Comparison of ENCODE assay signal across 9 mouse cellular contexts in genomic region chr11:114880589-114880988, GRCm38 (mm10). TPM values are rescaled to one million over a fixed set of nuclear protein-coding genes. Genes with fewer than 3 reads are reported as not detected.
DNase-seq lines count a peak whose midpoint lies in the region; ATAC-seq and TF ChIP-seq lines count a peak whose summit lies in the region.
"Had no signal": no experiment of that assay in that cellular context is flagged by ENCODE, and none has a peak within 500 bp of the region (broad histone marks: within the 10 kb centered on the region; RNA-seq: fewer than 3 reads in every experiment).

No protein-coding gene starts in this region.

- H3K9me3 ChIP-seq in heart, embryonic 12.5 days (replicated peaks) = no peaks in the 10 kb centered on the region
- H3K9me3 ChIP-seq in liver, postnatal 0 days (ENCODE audit: low read length) = no peaks in the 10 kb centered on the region
- H3K9me3 ChIP-seq: hindbrain, embryonic 15.5 days had no signal

- TF ChIP-seq POLR2A in heart, adult 2 months (IDR thresholded peaks at IDR 0.05; ENCODE audit: insufficient read depth, low read depth, low read length) = no peak

- no peaks in the 10 kb centered on the region for H3K36me3 ChIP-seq in heart, adult 2 months (ENCODE audit: control insufficient read depth, insufficient read depth, low read length)
- H3K36me3 ChIP-seq in heart, embryonic 12.5 days = no peaks in the 10 kb centered on the region
- no peaks in the 10 kb centered on the region for H3K36me3 ChIP-seq in liver, postnatal 0 days (replicated peaks; ENCODE audit: insufficient read depth, low read length)
- H3K36me3 ChIP-seq: hindbrain, embryonic 15.5 days had no signal

- H3K27ac ChIP-seq in heart, adult 2 months = no peak overlapping the region; the same call in 1 of the 2 replicates
- H3K27ac ChIP-seq in heart, embryonic 12.5 days (ENCODE audit: poor library complexity, severe bottlenecking) = no peak overlapping the region
- peak overlapping the region; percentile 37; the same call in 1 of the 2 replicates for H3K27ac ChIP-seq in liver, postnatal 0 days (ENCODE audit: low read depth)
- H3K27ac ChIP-seq: hindbrain, embryonic 15.5 days had no signal

- DNase-seq in heart, adult 2 months = no peak
- peak; percentile 36 to 51 for DNase-seq in right cerebral cortex, adult 2 months (ENCODE audit: low spot score in 2 of 2)
- no peak for DNase-seq in right cerebral cortex, adult 18-20 months
- peak; percentile 80 to 84 for DNase-seq in cerebellum, postnatal 10 days
- peak; percentile 58 for DNase-seq in liver, postnatal 0 days
- peak; percentile 65 for DNase-seq in thymus, postnatal 14 days
- no peak for DNase-seq in ovary, postnatal 10 days (ENCODE audit: low spot score)

- H3K79me2 ChIP-seq in heart, adult 2 months (replicated peaks; ENCODE audit: control insufficient read depth, insufficient read depth, low read length) = no peaks in the 10 kb centered on the region

- 5% methylated on average over 1 of the region's 1 CpGs for WGBS in heart, adult 2 months
- WGBS in heart, embryonic 12.5 days = 0% methylated on average over 1 of the region's 1 CpGs
- WGBS in liver, postnatal 0 days (ENCODE audit: insufficient replicate concordance) = 0% methylated on average over 1 of the region's 1 CpGs

- H3K4me2 ChIP-seq in heart, embryonic 12.5 days = no peak overlapping the region
- no peak overlapping the region for H3K4me2 ChIP-seq in liver, postnatal 0 days (ENCODE audit: low read depth, low read length)
- H3K4me2 ChIP-seq: hindbrain, embryonic 15.5 days had no signal

- H3K27me3 ChIP-seq in heart, adult 2 months (ENCODE audit: control insufficient read depth, insufficient read depth, low read length) = no peaks in the 10 kb centered on the region
- H3K27me3 ChIP-seq in heart, embryonic 12.5 days (replicated peaks) = no peaks in the 10 kb centered on the region
- H3K27me3 ChIP-seq in liver, postnatal 0 days (ENCODE audit: insufficient read depth, low read length) = no peaks in the 10 kb centered on the region
- H3K27me3 ChIP-seq: hindbrain, embryonic 15.5 days had no signal

- no peak overlapping the region for H3K9ac ChIP-seq in heart, adult 2 months (ENCODE audit: low read depth, low read length)
- no peak overlapping the region for H3K9ac ChIP-seq in heart, embryonic 12.5 days
- H3K9ac ChIP-seq in liver, postnatal 0 days (replicated peaks) = no peak overlapping the region
- H3K9ac ChIP-seq: hindbrain, embryonic 15.5 days had no signal

- no peak overlapping the region for H3K4me3 ChIP-seq in heart, adult 2 months
- no peak overlapping the region for H3K4me3 ChIP-seq in heart, embryonic 12.5 days
- H3K4me3 ChIP-seq in liver, postnatal 0 days (ENCODE audit: low read depth, low read length) = no peak overlapping the region
- H3K4me3 ChIP-seq: hindbrain, embryonic 15.5 days had no signal

- peak; percentile 73 for TF ChIP-seq CTCF in heart, adult 2 months (IDR thresholded peaks at IDR 0.05)
- peak; percentile 73 for TF ChIP-seq CTCF in liver, postnatal 0 days (IDR thresholded peaks at IDR 0.05; ENCODE audit: low read depth)

- no peak for TF ChIP-seq EP300 in heart, adult 2 months (IDR thresholded peaks at IDR 0.05; ENCODE audit: insufficient read depth, low read depth, low read length)
- TF ChIP-seq EP300 in liver, postnatal 0 days (IDR thresholded peaks at IDR 0.05; ENCODE audit: low read depth) = no peak

- intact Hi-C loops in heart, adult 2 months (cut with DNase I) = loop anchor here (1.0 kb wide), 1 partner anchor 32 kb away; no protein-coding TSS in a partner anchor

- peaks cover 4% of the 10 kb centered on the region for H3K4me1 ChIP-seq in heart, adult 2 months (ENCODE audit: control insufficient read depth, insufficient read depth, low read length)
- H3K4me1 ChIP-seq in heart, embryonic 12.5 days (replicated peaks) = peaks cover 7% of the 10 kb centered on the region
- peaks cover 28% of the 10 kb centered on the region for H3K4me1 ChIP-seq in liver, postnatal 0 days (ENCODE audit: insufficient read depth)
- H3K4me1 ChIP-seq: hindbrain, embryonic 15.5 days had no signal

- no peak for ATAC-seq in heart, embryonic 12.5 days (ENCODE audit: insufficient number of reproducible peaks, low FRiP score)
- no peak for ATAC-seq in liver, postnatal 0 days

RNA-seq across cellular contexts. Expression of gene Cd300a, which starts 9.3 kb away (rescaled TPM):
- total RNA-seq in heart, adult 2 months (2021) = under 1 TPM; 0.77 to 0.89 TPM
- polyA plus RNA-seq in heart, adult 2 months (2012; rRNA removed) = 1.1 TPM in 2 replicates
- polyA plus RNA-seq in heart, embryonic 12.5 days (2016; fragmentation: Nextera tagmentation; extraction: Ambion mirVana) = 0.40 and 0.41 TPM in 2 replicates
- polyA plus RNA-seq in liver, postnatal 0 days (2015; fragmentation: Nextera tagmentation; extraction: Ambion mirVana) = 7.7 and 9.7 TPM in 2 replicates

RNA-seq across cellular contexts. Expression of gene Gprc5c, which starts 29.6 kb away (rescaled TPM):
- total RNA-seq in heart, adult 2 months (2021) = 1 to 10 TPM; 6.3 to 7.9 TPM
- polyA plus RNA-seq in heart, adult 2 months (2012; rRNA removed) = 11.6 and 11.9 TPM in 2 replicates
- 26.6 and 26.7 TPM in 2 replicates for polyA plus RNA-seq in heart, embryonic 12.5 days (2016; fragmentation: Nextera tagmentation; extraction: Ambion mirVana)
- polyA plus RNA-seq in liver, postnatal 0 days (2015; fragmentation: Nextera tagmentation; extraction: Ambion mirVana) = 23.2 and 24.9 TPM in 2 replicates

RNA-seq across cellular contexts. Expression of gene Cd300lb, which starts 53.6 kb away (rescaled TPM):
- total RNA-seq in heart, adult 2 months (2021) = under 1 TPM; 0.70 to 0.75 TPM
- 0.61 and 0.70 TPM in 2 replicates for polyA plus RNA-seq in heart, adult 2 months (2012; rRNA removed)
- polyA plus RNA-seq in heart, embryonic 12.5 days (2016; fragmentation: Nextera tagmentation; extraction: Ambion mirVana) = 0.89 and 0.98 TPM in 2 replicates
- polyA plus RNA-seq in liver, postnatal 0 days (2015; fragmentation: Nextera tagmentation; extraction: Ambion mirVana) = 1.8 and 2.5 TPM in 2 replicates

Comparison
In these comparisons a context has a peak if more than half of its experiments do, and no peak if none do; other contexts are left out.
1. DNase-seq: peak in right cerebral cortex, adult 2 months (2 of 2), cerebellum, postnatal 10 days (2 of 2), liver, postnatal 0 days (single experiment) and thymus, postnatal 14 days (single experiment); none in heart, adult 2 months (0 of 2), right cerebral cortex, adult 18-20 months (single experiment) and ovary, postnatal 10 days (single experiment).